Mouse (Mus musculus): ENCODE results near the gene Mlf2. TPM values are rescaled to one million over a fixed set of nuclear protein-coding genes. Genes with fewer than 3 reads are reported as not detected.

Gene Mlf2
- total RNA-seq, 2 experiments from 2014 or later: 609 to 620 TPM

DNA sequence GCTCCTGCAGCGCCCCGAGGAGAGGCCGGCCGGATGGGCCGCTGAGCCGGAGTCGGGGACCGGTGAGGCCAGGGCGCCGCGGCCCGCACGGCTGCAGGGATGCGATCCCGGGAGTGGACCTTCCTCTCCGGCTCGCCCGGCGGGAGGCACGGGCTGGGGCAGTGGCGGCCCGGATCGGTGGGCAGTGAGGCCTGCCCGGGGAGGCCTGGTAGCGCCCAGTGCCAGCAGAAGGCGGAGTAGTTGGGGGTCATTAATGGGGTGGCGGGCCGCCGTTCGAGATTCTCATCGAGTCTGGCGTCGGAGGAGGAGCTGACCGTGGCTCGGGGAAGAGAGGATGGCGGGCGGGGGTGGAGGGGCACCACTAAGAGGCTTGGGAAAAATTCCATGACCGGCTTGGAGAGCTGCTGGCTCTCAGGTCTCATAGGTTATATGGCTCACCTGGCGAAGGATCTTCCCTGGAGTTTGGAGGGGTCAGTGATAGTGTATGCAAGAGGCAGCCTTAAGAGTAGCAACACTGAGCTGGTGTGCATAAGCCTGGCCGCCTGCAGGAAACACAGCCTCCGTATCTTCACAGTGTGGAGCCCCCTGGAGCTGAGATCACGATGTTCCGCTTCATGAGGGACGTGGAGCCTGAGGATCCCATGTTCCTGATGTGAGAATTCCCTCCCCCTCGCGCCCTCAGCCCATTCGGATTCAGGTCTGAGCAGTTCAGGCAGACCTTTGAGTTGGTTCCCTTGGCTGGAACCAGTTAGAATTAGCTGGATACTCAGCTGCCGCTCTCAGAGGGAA is 533 bp downstream of the Mlf2 start:
- peak; percentile 61 to 70 for DNase-seq (ENCODE audit: low spot score in 2 of 2)

DNA sequence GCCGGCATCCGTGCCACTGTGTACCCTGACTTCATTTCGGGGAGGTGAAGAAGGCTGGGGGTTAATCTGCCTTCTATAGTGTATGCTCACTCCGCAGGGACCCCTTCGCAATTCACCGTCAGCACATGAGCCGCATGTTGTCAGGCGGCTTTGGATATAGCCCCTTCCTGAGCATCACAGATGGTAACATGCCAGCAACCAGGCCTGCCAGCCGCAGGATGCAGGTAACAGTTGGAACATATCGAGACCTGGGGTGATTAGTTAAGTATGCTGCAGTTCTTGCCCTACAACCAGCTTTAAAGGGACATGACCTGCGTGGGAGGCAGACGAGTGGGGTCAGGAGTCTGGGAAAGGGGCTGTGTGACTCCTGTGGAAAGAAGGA is 1.1 kb downstream of the Mlf2 start:
- no peak for DNase-seq (ENCODE audit: low spot score in 2 of 2)

DNA sequence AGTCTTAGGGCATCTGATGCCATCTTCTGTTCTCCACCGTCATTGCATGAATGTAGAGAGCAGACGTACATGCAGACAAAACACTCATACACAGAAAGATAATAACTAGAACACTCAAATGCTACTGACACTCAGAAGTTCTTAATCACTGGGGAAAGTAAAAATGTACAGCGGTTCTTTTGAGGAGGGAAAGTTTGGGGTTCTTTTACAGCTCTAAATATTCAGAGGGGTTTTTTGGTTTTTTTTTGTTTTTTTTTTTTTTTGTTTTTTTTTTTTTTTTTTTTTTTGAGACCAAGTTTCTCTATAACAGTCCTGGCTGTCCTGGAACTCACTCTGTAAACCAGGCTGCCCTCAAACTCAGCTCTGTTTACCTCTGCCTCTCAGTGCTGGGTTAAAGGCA is 1.9 kb downstream of the Mlf2 start:
- DNase-seq (ENCODE audit: low spot score in 2 of 2): no peak

DNA sequence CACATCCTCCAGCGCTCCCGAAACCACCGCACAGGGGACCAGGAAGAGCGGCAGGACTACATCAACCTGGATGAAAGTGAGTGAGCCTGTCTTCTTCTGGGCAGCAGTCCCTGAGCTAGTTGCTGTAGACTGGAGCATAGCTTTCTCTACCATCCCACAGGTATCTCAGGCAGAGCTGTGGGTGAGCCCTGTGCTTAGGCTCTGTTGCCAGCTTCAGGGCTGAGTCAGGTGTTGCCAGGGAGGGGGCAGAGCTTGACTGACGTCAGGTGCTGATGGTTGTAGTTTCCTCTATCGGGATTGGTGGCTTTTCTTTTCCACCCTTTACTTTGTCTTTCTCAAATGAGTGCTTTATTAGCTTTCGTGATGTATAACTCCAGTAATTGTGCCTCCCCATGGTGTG is 3.5 kb downstream of the Mlf2 start:
- DNase-seq (ENCODE audit: low spot score in 2 of 2): no peak

DNA sequence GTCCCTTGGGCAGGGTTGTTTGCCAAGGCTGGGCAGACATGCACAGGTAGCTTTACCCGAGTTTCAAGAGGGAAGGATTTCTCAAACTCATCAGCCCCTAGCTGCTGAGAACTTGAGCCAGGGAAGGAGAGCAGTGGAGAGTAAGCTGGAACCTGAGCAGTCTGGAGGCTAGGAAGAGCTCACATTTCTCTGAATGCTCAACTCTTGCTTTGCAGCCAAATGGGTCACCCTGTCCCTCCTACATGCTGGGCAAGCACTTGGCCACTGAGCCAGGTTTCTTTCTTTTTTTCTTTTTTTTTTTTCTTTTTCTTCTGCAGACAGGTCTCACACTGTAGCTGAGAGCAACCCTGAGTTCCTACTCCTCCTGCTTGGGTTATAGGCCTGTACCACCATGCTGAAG is 5.5 kb downstream of the Mlf2 start:
- DNase-seq (ENCODE audit: low spot score in 2 of 2): no peak

DNA sequence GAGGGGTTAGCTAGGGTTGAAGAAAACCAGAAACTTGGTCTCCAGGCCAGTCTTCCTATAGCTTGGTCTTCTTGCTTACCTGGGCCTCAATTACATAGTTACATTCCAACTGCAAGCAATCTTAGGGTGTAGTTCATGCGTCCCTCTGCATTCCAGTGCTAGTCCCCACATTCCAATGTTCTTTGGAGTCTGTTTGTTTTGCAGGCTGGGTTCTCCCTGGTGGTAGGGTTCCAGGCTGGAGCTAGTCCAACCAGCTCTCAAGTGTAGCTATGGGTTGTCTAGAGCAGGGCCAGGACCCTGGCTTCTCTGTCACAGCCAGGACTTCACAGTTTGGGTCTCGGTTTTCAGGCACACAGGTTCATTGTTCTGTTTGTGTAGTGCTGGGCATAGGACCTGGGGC is 6.3 kb downstream of the Mlf2 start:
- DNase-seq (ENCODE audit: low spot score in 2 of 2): no peak

DNA sequence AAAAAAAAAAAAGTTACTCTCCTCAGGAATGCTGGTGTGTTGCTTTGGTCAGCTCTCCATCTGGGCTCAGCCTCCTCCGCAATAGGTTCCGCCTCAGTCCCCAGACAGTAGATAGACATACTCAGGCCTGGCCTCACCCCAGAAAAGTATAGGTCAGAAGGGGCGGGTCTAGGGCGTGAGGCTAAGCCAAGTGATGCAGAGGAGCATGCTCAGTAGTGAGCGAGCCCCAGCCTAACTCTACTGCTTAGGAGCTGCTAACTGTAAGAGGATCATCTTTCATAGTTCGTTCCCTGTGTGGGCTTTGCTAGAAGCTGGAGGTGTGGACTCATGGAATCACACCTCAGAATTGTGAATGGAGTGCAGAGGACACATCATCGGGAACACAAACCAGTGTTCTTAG is 7.4 kb downstream of the Mlf2 start:
- DNase-seq (ENCODE audit: low spot score in 2 of 2): no peak

DNA sequence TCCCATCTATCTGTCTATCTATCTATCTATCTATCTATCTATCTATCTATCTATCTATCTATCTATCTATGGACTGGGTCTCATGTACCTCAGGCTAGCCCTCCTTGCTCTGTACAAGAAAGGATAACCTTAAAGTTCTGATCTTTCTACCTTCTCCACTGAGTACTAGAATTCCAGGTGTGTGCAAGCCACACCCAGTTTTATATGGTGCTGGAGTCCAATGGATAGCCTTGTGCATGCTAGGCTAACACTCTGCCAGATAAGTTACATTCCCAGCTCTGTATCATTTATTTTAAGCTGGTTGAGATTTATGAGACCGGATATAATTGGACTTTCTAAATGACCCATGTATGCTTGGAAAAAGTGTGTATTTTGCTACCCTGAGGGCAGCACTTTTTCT is 10.5 kb downstream of the Mlf2 start:
- DNase-seq (ENCODE audit: low spot score in 2 of 2): no peak

DNA sequence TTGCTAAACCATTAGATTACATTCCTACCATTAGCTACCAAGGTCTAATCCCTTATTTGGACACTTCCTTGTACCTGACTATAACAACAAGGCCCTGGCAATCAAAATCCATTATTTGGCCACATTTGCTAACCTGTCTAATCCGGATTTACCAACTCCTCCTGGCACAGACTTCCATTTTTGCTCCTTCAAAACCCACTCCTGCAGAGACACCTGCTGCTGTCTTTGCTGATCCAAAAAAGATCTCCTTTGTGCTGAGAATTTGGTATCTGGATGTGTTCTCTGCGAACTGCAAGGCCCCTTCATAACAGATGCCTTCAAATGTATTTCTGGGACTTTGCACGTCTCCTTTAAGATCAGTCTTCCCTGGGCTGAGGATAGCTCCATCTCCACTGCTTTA is 12.3 kb downstream of the Mlf2 start:
- no peak for DNase-seq (ENCODE audit: low spot score in 2 of 2)

DNA sequence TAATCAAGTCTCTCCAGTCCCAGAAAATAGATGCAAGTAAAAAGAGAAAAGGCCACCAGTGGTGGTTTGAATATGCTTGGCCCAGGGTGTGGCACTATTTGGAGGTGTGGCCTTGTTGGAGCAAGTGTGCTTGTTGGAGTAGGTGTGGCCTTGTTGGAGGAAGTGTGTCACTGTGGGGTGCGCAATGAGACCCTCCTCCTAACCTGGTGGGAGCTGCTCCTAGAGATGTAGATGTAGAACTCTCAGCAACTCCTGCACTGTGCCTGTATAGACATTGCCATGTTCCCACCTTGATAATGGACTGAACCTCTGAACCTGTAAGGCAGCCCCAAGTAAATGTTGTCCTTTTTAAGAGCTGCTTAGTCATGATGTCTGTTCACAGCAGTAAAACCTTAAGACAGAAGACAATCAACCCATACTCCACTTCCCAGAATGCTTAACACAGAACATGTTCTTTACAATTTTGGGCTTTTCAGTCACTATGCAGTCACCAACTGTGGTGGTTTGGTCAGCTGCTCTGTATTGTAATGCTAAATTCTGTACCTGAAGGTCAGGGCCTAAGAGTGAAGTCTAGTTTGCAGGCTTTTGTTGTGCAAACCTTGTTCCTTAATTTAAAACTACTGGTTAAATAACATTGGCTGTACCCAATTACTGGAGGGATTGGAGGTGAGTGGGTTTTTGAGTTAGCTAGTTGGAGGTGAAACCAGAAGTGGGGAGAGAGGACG is 23.0 kb downstream of the Mlf2 start:
- no peak for DNase-seq (ENCODE audit: low spot score in 2 of 2)

DNA sequence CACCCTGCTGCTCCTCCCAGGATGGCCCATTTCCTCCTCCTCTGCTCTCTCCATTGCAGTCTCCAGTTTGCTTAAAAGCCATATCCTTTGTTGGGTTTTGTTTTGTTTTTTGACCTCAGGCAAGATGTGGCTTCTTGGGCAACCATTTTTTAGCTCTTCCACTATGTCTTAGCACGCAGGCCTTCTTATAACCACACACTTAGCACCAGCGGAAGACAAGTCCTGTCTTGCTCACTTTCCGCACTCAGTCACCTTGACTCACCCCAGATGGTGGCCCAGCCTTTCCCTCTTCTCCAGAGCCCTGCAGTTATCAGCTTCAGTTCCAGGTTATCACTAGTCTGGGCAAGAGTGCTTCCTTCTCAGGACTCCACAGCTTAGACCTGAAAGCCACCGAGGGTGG is 24.0 kb downstream of the Mlf2 start:
- no peak for DNase-seq (ENCODE audit: low spot score in 2 of 2)

DNA sequence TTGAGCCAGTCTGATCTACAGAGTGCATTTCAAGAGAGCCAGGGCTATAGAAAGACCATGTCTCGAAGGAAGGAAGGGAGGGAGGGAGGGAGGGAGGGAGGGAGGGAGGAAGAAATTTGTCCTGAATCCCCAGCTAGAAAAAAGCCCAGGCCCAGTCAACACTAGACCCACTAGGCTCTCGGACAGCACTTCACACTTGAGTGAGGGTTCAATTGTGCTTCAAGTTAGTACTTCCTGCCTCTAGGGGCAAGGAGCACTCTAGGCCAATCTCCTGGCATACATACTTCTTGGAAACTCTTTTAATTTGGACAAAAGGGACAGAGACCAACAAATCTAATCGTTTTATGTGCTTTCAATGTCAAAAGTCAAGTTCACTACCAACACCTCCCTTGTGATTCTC is 26.9 kb downstream of the Mlf2 start:
- DNase-seq (ENCODE audit: low spot score in 2 of 2): no peak

DNA sequence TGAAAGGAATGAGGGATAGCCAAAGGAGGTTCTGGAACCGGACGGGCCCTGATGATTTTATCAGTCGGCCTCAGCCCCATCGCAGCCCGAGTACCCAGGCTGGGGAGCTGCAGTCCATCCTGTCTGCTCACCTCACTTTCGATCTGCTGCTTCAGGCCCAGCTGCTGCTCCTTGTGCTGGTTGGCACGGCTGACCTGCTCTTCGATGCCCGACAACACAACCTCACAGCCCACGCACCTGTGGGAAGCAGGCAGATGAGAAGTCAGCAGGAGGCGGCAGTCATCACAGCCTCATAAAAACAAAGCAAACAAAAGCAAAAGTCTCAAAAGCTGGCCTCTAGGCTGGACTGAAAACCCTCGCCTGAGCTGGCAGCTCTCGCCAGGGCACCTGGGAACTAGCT is 28.8 kb downstream of the Mlf2 start:
- DNase-seq (ENCODE audit: low spot score in 2 of 2): no peak

DNA sequence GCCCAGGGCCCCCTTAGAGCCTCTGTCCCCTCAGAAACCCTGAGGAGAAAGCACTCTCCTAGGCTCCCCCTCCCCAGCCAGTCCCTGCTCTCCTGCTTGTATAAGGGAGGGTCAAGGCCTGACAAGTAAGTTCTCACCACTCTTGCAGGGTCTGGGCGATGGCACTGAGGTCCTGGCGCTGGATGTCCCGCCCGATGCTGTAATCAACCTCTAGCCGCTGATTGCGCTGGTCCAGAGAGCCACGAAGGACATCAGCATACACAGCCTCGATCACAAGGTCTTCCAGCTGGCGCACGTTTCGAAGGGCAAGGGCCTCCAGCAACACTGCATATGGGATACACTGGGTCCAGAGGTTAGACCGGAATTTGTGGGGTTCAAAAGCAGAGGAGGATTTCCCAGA is 29.8 kb downstream of the Mlf2 start:
- no peak for DNase-seq (ENCODE audit: low spot score in 2 of 2)

DNA sequence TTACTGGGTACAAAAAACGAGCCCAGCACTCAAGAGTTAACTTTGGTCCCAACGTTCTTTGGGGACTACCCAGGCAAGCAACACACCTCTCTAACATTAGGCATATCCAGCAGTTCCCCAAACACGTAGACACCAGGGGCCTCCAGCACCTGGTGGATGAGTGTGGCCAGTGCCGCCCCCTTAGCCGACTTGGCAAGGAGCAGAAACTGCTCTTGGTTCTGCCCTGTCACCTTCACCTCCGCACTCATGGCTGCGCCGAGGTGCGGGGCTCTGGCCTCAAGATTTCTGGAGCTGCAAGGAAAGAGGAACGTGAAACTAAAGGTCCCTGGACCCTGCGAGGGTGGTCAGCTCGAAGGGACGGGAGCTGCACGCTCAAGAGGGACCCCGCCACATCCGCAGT is 33.5 kb downstream of the Mlf2 start:
- DNase-seq (ENCODE audit: low spot score in 2 of 2): no peak

DNA sequence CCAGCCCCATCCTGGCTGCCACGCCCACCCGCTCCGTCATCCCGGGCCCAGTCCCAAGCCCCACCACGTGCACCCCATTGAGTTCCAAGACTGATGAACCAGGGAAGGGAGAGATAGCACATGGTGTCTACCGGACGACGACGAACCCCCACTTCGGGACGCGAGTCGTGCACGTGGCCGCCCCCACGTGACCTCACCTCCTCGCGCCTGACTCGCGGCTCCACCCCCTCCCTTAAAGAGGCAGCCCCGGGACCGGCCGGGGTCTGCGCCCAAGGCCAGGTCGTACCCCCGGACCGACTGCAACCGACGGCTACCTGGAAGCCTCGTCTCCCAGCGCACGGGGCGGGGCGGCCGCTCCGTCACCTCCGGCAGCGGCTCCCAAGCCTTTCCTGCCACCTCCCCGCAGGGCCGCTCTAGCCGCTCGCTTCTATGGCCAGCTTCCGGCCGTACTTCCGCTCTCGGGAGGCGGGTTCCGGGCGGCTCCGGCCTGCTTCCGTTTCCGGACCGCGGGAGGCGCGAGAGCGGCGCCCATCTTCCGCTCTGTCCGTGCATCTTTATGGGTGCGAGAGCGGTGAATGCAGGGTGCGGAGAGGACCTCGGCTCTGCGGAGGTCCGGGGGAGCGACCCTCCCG is 34.0 kb downstream of the Mlf2 start, which contains the start of gene Cops7a:
TSS of gene Cops7a (minus strand) at position 451 of the 632 bp plus-strand sequence.
- peak; percentile 97 for DNase-seq (ENCODE audit: low spot score in 2 of 2)

DNA sequence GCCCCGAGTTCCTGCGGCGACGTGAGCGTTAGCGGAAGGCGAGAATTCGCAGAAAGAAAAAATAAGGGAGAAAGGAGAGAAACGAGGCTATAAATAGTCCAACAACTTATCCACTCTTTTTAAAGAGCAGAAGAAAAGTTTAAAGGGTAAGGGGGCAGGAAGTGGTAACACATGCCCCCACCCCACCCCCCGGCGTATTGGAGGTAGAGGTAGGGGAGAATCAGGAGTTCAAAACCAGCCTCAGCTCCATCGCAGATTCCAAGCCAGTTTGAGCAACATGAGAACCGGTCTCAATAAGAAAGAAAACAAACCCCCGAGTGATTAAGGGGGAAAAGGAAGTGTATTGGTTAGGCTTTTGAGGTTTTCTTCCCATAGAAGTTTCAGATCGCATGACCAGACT is 34.6 kb downstream of the Mlf2 start:
- no peak for DNase-seq (ENCODE audit: low spot score in 2 of 2)

DNA sequence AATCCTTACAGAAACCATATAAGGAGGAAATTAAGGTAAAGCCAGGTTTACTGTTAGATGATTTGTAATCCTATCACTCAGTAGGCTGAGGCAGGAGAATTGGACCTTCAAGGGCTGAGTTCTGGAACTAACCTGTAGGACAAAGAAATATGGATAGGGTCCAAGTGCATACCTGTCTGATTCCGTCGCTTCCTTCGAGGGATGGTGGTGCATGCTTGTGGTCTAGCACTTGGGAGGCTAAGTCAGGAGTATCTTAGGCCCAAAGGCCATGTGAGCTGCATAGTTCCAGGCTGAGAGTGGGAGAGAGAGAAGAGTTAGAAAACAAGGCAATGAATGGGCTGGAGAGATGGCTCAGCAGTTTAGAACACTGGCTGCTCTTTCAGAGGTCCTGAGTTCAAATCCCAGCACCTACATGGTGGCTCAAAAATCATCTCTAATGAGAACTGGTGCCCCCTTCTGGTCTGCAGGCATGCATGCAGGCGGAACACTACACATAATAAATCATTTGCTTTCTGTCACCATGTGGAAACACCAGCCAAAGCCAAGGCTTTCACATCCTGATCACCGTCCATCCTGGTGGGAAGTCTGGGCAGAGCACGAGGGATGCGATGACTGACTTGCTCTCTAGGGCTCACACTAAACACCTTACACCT is 35.4 kb downstream of the Mlf2 start:
- DNase-seq (ENCODE audit: low spot score in 2 of 2): peak; percentile 19 to 34

DNA sequence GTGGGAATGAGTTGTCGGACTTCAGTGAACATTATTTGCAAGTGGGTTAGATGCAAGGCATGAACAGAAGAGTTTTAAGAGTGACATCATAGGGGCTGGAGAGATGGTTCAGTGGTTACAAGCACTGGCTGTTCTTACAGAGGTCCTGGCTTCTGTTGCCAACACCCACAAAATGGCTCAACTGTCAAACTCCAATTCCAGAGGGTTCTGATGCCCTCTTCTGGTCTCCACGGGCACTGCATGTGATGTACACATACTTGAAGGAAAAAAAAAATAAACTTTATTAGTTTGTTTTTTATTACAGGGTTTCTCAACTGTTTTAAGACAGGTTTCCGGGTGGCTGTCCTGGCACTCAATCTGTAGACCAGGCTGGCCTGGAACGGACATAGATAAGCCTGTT is 36.6 kb downstream of the Mlf2 start:
- peak; percentile 55 to 61 for DNase-seq (ENCODE audit: low spot score in 2 of 2)
